Mouse (Mus musculus) limb, embryonic 13.5 days (tissue): ENCODE data around the gene Mipep. TPM values are rescaled to one million over a fixed set of nuclear protein-coding genes. Genes with fewer than 3 reads are reported as not detected.

Experiments used
- ATAC-seq: fragments of 200-750 bp; cut with Nextera tagmentation; 2 replicates; pipeline ENCODE4 v1.8.0; 2017; ENCODE audit warnings: low read depth, moderate number of reproducible peaks, moderate TSS enrichment; ENCODE audit not compliant: low FRiP score
- H3K27ac ChIP-seq: fragments of 300-500 bp; sonication (generic); 2 replicates; pipeline ENCODE4 v1.5.1; 2015; ENCODE audit warnings: inconsistent platforms, mild to moderate bottlenecking, moderate library complexity
- H3K27me3 ChIP-seq: fragments of 300-500 bp; sonication (generic); 2 replicates; pipeline ENCODE4 v1.6.1; 2015; ENCODE audit warnings: mild to moderate bottlenecking, inconsistent platforms
- H3K36me3 ChIP-seq: fragments of 300-500 bp; sonication (generic); 2 replicates; pipeline ENCODE4 v1.6.1; 2015; ENCODE audit warnings: inconsistent platforms, mild to moderate bottlenecking, moderate library complexity
- H3K4me1 ChIP-seq: fragments of 300-500 bp; sonication (generic); 2 replicates; pipeline ENCODE4 v1.6.1; 2015; ENCODE audit warnings: inconsistent platforms
- H3K4me2 ChIP-seq: fragments of 300-500 bp; sonication (generic); replicated peaks from 2 replicates; pipeline ENCODE4 v1.6.1; 2015; ENCODE audit warnings: inconsistent platforms, mild to moderate bottlenecking, moderate library complexity
- H3K4me3 ChIP-seq: fragments of 300-500 bp; sonication (generic); 2 replicates; pipeline ENCODE4 v1.5.1; 2015; ENCODE audit warnings: moderate library complexity, mild to moderate bottlenecking, inconsistent platforms
- H3K9ac ChIP-seq: fragments of 300-500 bp; sonication (generic); 2 replicates; pipeline ENCODE4 v1.6.1; 2015; ENCODE audit warnings: mild to moderate bottlenecking, inconsistent platforms
- H3K9me3 ChIP-seq: fragments of 300-500 bp; sonication (generic); 2 replicates; pipeline ENCODE4 v1.6.1; 2016; ENCODE audit warnings: inconsistent platforms
- WGBS: fragments of 180-500 bp; shearing (Covaris S2); methylation state at CpG from one replicate; pipeline ENCODE4 v1.1.7; 2015; 5-methylcytosine and 5-hydroxymethylcytosine counted together
- polyA plus RNA-seq: library from polyadenylated mRNA; unstranded; fragments of >200 nt; fragmentation: Nextera tagmentation; extraction: Ambion mirVana; gene quantifications from 2 replicates; pipeline ENCODE4 v1.2.1, GENCODE M21; 2015

Mipep gene
- polyA plus RNA-seq, 1 experiment from 2014 or later: 18.4 TPM

- peaks cover 8% of the 10 kb centered on the region for H3K4me1 ChIP-seq
- no peaks in the 10 kb centered on the region for H3K27me3 ChIP-seq
- no peak overlapping the region for H3K9ac ChIP-seq
- no peaks in the 10 kb centered on the region for H3K9me3 ChIP-seq
- WGBS: 91% methylated on average over 8 of the region's 8 CpGs
- H3K27ac ChIP-seq: no peak overlapping the region
- no peak for ATAC-seq
- no peak overlapping the region for H3K4me3 ChIP-seq
- H3K4me2 ChIP-seq: no peak overlapping the region
- H3K36me3 ChIP-seq: peaks cover 33% of the 10 kb centered on the region
These were observed 25.5 kb downstream of the Mipep start for GRCm38 (mm10) chr14:60809881-60810280.

GRCm38 (mm10) chr14:60811547-60811946 is 27.2 kb downstream of the Mipep start:
- Histone ChIP-seq H3K9me3 (no peaks in the 10 kb centered on the region), H3K4me1 (peaks cover 8% of the 10 kb centered on the region), H3K9ac (no peak overlapping the region), H3K4me2 (no peak overlapping the region), H3K27me3 (no peaks in the 10 kb centered on the region), H3K4me3 (no peak overlapping the region), H3K27ac (no peak overlapping the region), H3K36me3 (peaks cover 35% of the 10 kb centered on the region)
- ATAC-seq: no peak
- WGBS: 93% methylated on average over 4 of the region's 4 CpGs

GRCm38 (mm10) chr14:60815098-60815497 is 30.7 kb downstream of the Mipep start:
- no peak for ATAC-seq
- H3K36me3 ChIP-seq: peaks cover 33% of the 10 kb centered on the region
- no peak overlapping the region for H3K4me3 ChIP-seq
- WGBS: 91% methylated on average over 5 of the region's 5 CpGs
- no peaks in the 10 kb centered on the region for H3K9me3 ChIP-seq
- no peak overlapping the region for H3K4me2 ChIP-seq
- no peak overlapping the region for H3K9ac ChIP-seq
- no peaks in the 10 kb centered on the region for H3K4me1 ChIP-seq
- no peaks in the 10 kb centered on the region for H3K27me3 ChIP-seq
- no peak overlapping the region for H3K27ac ChIP-seq

GRCm38 (mm10) chr14:60818045-60818444 is 33.7 kb downstream of the Mipep start:
- ATAC-seq: no peak
- no peak overlapping the region for H3K4me3 ChIP-seq
- no peak overlapping the region for H3K4me2 ChIP-seq
- peaks cover 16% of the 10 kb centered on the region; the same call in 1 of the 2 replicates for H3K36me3 ChIP-seq
- no peaks in the 10 kb centered on the region for H3K27me3 ChIP-seq
- H3K9ac ChIP-seq: no peak overlapping the region
- no peak overlapping the region for H3K27ac ChIP-seq
- H3K4me1 ChIP-seq: no peaks in the 10 kb centered on the region
- H3K9me3 ChIP-seq: no peaks in the 10 kb centered on the region
- 78% methylated on average over 5 of the region's 5 CpGs for WGBS

- WGBS: 81% methylated on average over 2 of the region's 2 CpGs
These were observed 45.7 kb downstream of the Mipep start for GRCm38 (mm10) chr14:60830096-60830495.

GRCm38 (mm10) chr14:60836709-60837108 is 52.3 kb downstream of the Mipep start:
- H3K36me3 ChIP-seq: peaks cover 37% of the 10 kb centered on the region
- ATAC-seq: no peak
- H3K4me2 ChIP-seq: no peak overlapping the region
- no peaks in the 10 kb centered on the region for H3K27me3 ChIP-seq
- no peak overlapping the region for H3K9ac ChIP-seq
- no peaks in the 10 kb centered on the region for H3K4me1 ChIP-seq
- 82% methylated on average over 6 of the region's 6 CpGs for WGBS
- H3K27ac ChIP-seq: no peak overlapping the region
- H3K4me3 ChIP-seq: no peak overlapping the region
- peaks cover 6% of the 10 kb centered on the region; the same call in 1 of the 2 replicates for H3K9me3 ChIP-seq

More at GRCm38 (mm10) chr14:60830096-60830495, 45.7 kb downstream of the Mipep start:
- H3K4me3 ChIP-seq: no peak overlapping the region
- no peak for ATAC-seq
- H3K27me3 ChIP-seq: no peaks in the 10 kb centered on the region
- peaks cover 6% of the 10 kb centered on the region; the same call in 1 of the 2 replicates for H3K9me3 ChIP-seq
- H3K4me2 ChIP-seq: no peak overlapping the region
- H3K9ac ChIP-seq: no peak overlapping the region
- no peak overlapping the region for H3K27ac ChIP-seq
- H3K36me3 ChIP-seq: peaks cover 40% of the 10 kb centered on the region
- H3K4me1 ChIP-seq: no peaks in the 10 kb centered on the region

- Histone ChIP-seq H3K36me3 (peaks cover 24% of the 10 kb centered on the region), H3K27ac (no peak overlapping the region), H3K9ac (no peak overlapping the region), H3K4me2 (no peak overlapping the region), H3K4me3 (no peak overlapping the region), H3K4me1 (no peaks in the 10 kb centered on the region), H3K9me3 (no peaks in the 10 kb centered on the region), H3K27me3 (no peaks in the 10 kb centered on the region)
- WGBS: 81% methylated on average over 8 of the region's 8 CpGs
- ATAC-seq: no peak
These were observed 55.3 kb downstream of the Mipep start for GRCm38 (mm10) chr14:60839654-60840053.

- no peak overlapping the region for H3K4me2 ChIP-seq
- no peak for ATAC-seq
- 71% methylated on average over 14 of the region's 14 CpGs for WGBS
These were observed 57.7 kb downstream of the Mipep start for GRCm38 (mm10) chr14:60841977-60842659.

GRCm38 (mm10) chr14:60843596-60843995 is 59.2 kb downstream of the Mipep start:
- Histone ChIP-seq H3K4me3 (no peak overlapping the region), H3K36me3 (peaks cover 30% of the 10 kb centered on the region), H3K4me1 (no peaks in the 10 kb centered on the region; the same call in 1 of the 2 replicates), H3K9me3 (no peaks in the 10 kb centered on the region), H3K27me3 (no peaks in the 10 kb centered on the region), H3K9ac (no peak overlapping the region), H3K4me2 (no peak overlapping the region), H3K27ac (no peak overlapping the region)
- ATAC-seq: no peak
- WGBS: 88% methylated on average over 7 of the region's 7 CpGs

More at GRCm38 (mm10) chr14:60841977-60842659, 57.7 kb downstream of the Mipep start:
- Histone ChIP-seq H3K36me3 (peaks cover 23% of the 10 kb centered on the region), H3K9ac (no peak overlapping the region), H3K27me3 (no peaks in the 10 kb centered on the region), H3K9me3 (no peaks in the 10 kb centered on the region), H3K4me1 (no peaks in the 10 kb centered on the region; the same call in 1 of the 2 replicates), H3K4me3 (no peak overlapping the region), H3K27ac (no peak overlapping the region)

GRCm38 (mm10) chr14:60845261-60846045 is 61.1 kb downstream of the Mipep start:
- Histone ChIP-seq H3K4me2 (no peak overlapping the region), H3K4me1 (no peaks in the 10 kb centered on the region; the same call in 1 of the 2 replicates), H3K4me3 (no peak overlapping the region), H3K9ac (no peak overlapping the region), H3K36me3 (peaks cover 45% of the 10 kb centered on the region), H3K27ac (no peak overlapping the region), H3K27me3 (no peaks in the 10 kb centered on the region), H3K9me3 (no peaks in the 10 kb centered on the region)
- ATAC-seq: no peak
- WGBS: 44% methylated on average over 10 of the region's 10 CpGs

- Histone ChIP-seq H3K4me2 (no peak overlapping the region), H3K27ac (no peak overlapping the region), H3K4me3 (no peak overlapping the region), H3K27me3 (no peaks in the 10 kb centered on the region), H3K36me3 (peaks cover 48% of the 10 kb centered on the region), H3K4me1 (no peaks in the 10 kb centered on the region; the same call in 1 of the 2 replicates), H3K9me3 (no peaks in the 10 kb centered on the region), H3K9ac (no peak overlapping the region)
- no peak for ATAC-seq
- 74% methylated on average over 5 of the region's 5 CpGs for WGBS
These were observed 61.8 kb downstream of the Mipep start for GRCm38 (mm10) chr14:60846174-60846573.

GRCm38 (mm10) chr14:60848194-60848593 is 63.8 kb downstream of the Mipep start:
- no peak overlapping the region for H3K9ac ChIP-seq
- no peak for ATAC-seq
- WGBS: 87% methylated on average over 5 of the region's 5 CpGs
- no peaks in the 10 kb centered on the region for H3K27me3 ChIP-seq
- no peaks in the 10 kb centered on the region for H3K9me3 ChIP-seq
- no peak overlapping the region for H3K27ac ChIP-seq
- no peak overlapping the region for H3K4me3 ChIP-seq
- no peaks in the 10 kb centered on the region; the same call in 1 of the 2 replicates for H3K4me1 ChIP-seq
- no peak overlapping the region for H3K4me2 ChIP-seq
- peaks cover 60% of the 10 kb centered on the region for H3K36me3 ChIP-seq
